9 mouse cellular contexts compared by ENCODE assay signal in the genomic region with DNA sequence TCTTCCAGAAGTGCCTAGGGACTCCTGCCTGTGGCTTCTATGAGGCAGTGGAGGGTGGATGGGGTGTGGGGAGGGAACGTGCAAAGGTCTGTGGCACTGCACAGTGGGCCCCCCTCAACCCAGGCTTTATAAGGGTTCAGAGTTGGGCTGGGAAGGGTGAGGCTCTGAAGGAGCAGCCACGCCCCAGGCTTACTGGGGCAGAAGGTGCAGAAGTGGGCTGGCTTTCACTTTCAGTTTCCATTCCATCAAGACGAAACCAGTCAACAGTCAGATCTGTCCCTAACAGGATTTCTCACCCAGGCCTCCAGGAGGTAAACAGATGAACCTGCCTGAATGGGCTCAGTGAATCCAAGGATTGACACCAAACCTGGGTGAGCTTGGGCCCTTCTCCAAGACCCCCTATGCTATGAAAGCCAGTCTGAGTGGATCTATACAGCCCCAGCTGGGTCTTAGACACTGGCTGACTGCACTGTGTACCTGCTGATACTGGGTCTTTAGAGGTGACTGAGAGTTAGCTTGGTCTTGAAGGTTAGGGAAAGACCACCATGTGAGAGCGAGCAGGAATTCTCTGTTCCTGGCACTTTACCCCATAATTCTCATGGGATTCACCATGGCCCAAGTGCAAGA.
DNase-seq lines count a peak whose midpoint lies in the region; ATAC-seq lines count a peak whose summit lies in the region.
"Had no signal": no experiment of that assay in that cellular context is flagged by ENCODE, and none has a peak within 500 bp of the region (broad histone marks: within the 10 kb centered on the region; RNA-seq: fewer than 3 reads in every experiment).

No protein-coding gene starts in this region.

- ATAC-seq in heart, embryonic 15.5 days (replicated peaks; ENCODE audit: insufficient number of reproducible peaks, insufficient read depth, low FRiP score, low read depth) = no peak

- H3K27ac ChIP-seq in heart, embryonic 15.5 days = no peak overlapping the region
- H3K27ac ChIP-seq: forebrain, embryonic 10.5 days had no signal

- no peak overlapping the region for H3K4me3 ChIP-seq in heart, embryonic 15.5 days
- peak overlapping the region; percentile 55 for H3K4me3 ChIP-seq in erythroblast, embryonic 14.5 days (replicated peaks)
- H3K4me3 ChIP-seq: forebrain, embryonic 10.5 days had no signal

- H3K9ac ChIP-seq in heart, embryonic 15.5 days = no peak overlapping the region

- 0 out of 2 replicates have a peak overlapping the region, but pooled peaks have one; percentile 6 for H3K4me2 ChIP-seq in heart, embryonic 15.5 days

- WGBS in heart, embryonic 15.5 days = 76% methylated on average over 4 of the region's 4 CpGs

- 0 out of 2 replicates have a peak, but pooled peaks cover 1% of the 10 kb centered on the region for H3K4me1 ChIP-seq in heart, embryonic 15.5 days (replicated peaks)
- peaks cover 10% of the 10 kb centered on the region for H3K4me1 ChIP-seq in erythroblast, embryonic 14.5 days (ENCODE audit: control insufficient read depth)

- no peaks in the 10 kb centered on the region for H3K36me3 ChIP-seq in heart, embryonic 15.5 days
- no peaks in the 10 kb centered on the region for H3K36me3 ChIP-seq in erythroblast, embryonic 14.5 days (ENCODE audit: control insufficient read depth)
- H3K36me3 ChIP-seq: forebrain, embryonic 10.5 days had no signal

- H3K27me3 ChIP-seq in heart, embryonic 15.5 days = peaks cover 1% of the 10 kb centered on the region
- H3K27me3 ChIP-seq in erythroblast, embryonic 14.5 days (ENCODE audit: control insufficient read depth) = peaks cover under 1% of the 10 kb centered on the region; the same call in 1 of the 2 replicates

- no peaks in the 10 kb centered on the region for H3K9me3 ChIP-seq in heart, embryonic 15.5 days (replicated peaks)
- H3K9me3 ChIP-seq in erythroblast, embryonic 14.5 days (ENCODE audit: control insufficient read depth, low read length) = no peaks in the 10 kb centered on the region
- H3K9me3 ChIP-seq: forebrain, embryonic 10.5 days had no signal

- DNase-seq in heart, postnatal 4 days = no peak
- peak; percentile 20 for DNase-seq in lung, postnatal 10 days
- peak; percentile 43 to 67 for DNase-seq in thymus, adult 18-20 months
- DNase-seq in cerebellum, postnatal 14 days = no peak
- DNase-seq in neural tube, embryonic 10.5 days (ENCODE audit: extremely low spot score, low spot score) = no peak
- no peak for DNase-seq in urinary bladder, postnatal 10 days (ENCODE audit: low spot score)

Comparison
In these comparisons a context has a peak if more than half of its experiments do, and no peak if none do; other contexts are left out.
1. DNase-seq: peak in lung, postnatal 10 days (single experiment) and thymus, adult 18-20 months (2 of 2); none in heart, postnatal 4 days (single experiment), cerebellum, postnatal 14 days (0 of 2), neural tube, embryonic 10.5 days (single experiment) and urinary bladder, postnatal 10 days (single experiment).